Mouse (Mus musculus) forebrain, embryonic 10.5 days (tissue): ENCODE results near the gene Robo1. TPM values are rescaled to one million over a fixed set of nuclear protein-coding genes. Genes with fewer than 3 reads are reported as not detected.

Experiments used
- DNase-seq: peaks from one replicate; pipeline ENCODE4 v3.0.0-alpha.2; 2017; ENCODE audit warnings: low spot score; ENCODE audit errors: extremely low spot score
- H3K27ac ChIP-seq: fragments of 300-500 bp; sonication (generic); 2 replicates; pipeline ENCODE4 v1.5.1; 2016; ENCODE audit warnings: mild to moderate bottlenecking
- H3K27me3 ChIP-seq: fragments of 300-500 bp; sonication (generic); 2 replicates; pipeline ENCODE4 v1.6.1; 2016; ENCODE audit warnings: mild to moderate bottlenecking; ENCODE audit not compliant: poor library complexity, severe bottlenecking
- H3K36me3 ChIP-seq: fragments of 300-500 bp; sonication (generic); replicated peaks from 2 replicates; pipeline ENCODE4 v1.6.1; 2016; ENCODE audit warnings: mild to moderate bottlenecking, moderate library complexity
- H3K4me1 ChIP-seq: fragments of 300-500 bp; sonication (generic); 2 replicates; pipeline ENCODE4 v1.6.1; 2016
- H3K4me3 ChIP-seq: fragments of 300-500 bp; sonication (generic); 2 replicates; pipeline ENCODE4 v1.5.1; 2016; ENCODE audit warnings: mild to moderate bottlenecking, moderate library complexity
- H3K9me3 ChIP-seq: fragments of 300-500 bp; sonication (generic); 2 replicates; pipeline ENCODE4 v1.6.1; 2016; ENCODE audit warnings: mild to moderate bottlenecking, moderate library complexity
- WGBS: fragments of 180-500 bp; shearing (Covaris S2); methylation state at CpG from one replicate; pipeline ENCODE4 v1.1.7; 2016; 5-methylcytosine and 5-hydroxymethylcytosine counted together
- polyA plus RNA-seq: library from polyadenylated mRNA; unstranded; fragments of >200 nt; fragmentation: Nextera tagmentation; extraction: Ambion mirVana; gene quantifications from 2 replicates; pipeline ENCODE4 v1.2.1, GENCODE M21; 2016

The Robo1 gene
- polyA plus RNA-seq, 1 experiment from 2014 or later = 22.0 TPM

GRCm38 (mm10) chr16:72924423-72925224 is 616.5 kb downstream of the Robo1 start:
- peaks cover 14% of the 10 kb centered on the region; the same call in 1 of the 2 replicates for H3K27me3 ChIP-seq
- H3K4me1 ChIP-seq = peaks cover 57% of the 10 kb centered on the region
- no peaks in the 10 kb centered on the region for H3K9me3 ChIP-seq
- no peaks in the 10 kb centered on the region for H3K36me3 ChIP-seq
- H3K4me3 ChIP-seq = peak overlapping the region; percentile 32
- WGBS = 14% methylated on average over 15 of the region's 15 CpGs
- peak; percentile 54 for DNase-seq
- peak overlapping the region; percentile 27 for H3K27ac ChIP-seq

- H3K27ac ChIP-seq = no peak overlapping the region
- 61% methylated on average over 6 of the region's 6 CpGs for WGBS
Observed at GRCm38 (mm10) chr16:72928525-72929122, 620.5 kb downstream of the Robo1 start.

GRCm38 (mm10) chr16:72930871-72931270 is 622.8 kb downstream of the Robo1 start:
- no peak overlapping the region for H3K4me3 ChIP-seq
- H3K27me3 ChIP-seq = no peaks in the 10 kb centered on the region
- WGBS = 80% methylated on average over 4 of the region's 4 CpGs
- H3K27ac ChIP-seq = no peak overlapping the region
- H3K9me3 ChIP-seq = no peaks in the 10 kb centered on the region
- H3K4me1 ChIP-seq = peaks cover 25% of the 10 kb centered on the region
- DNase-seq = no peak
- H3K36me3 ChIP-seq = no peaks in the 10 kb centered on the region

More at GRCm38 (mm10) chr16:72928525-72929122, 620.5 kb downstream of the Robo1 start:
- Histone ChIP-seq H3K4me3 (no peak overlapping the region), H3K27me3 (no peaks in the 10 kb centered on the region), H3K9me3 (no peaks in the 10 kb centered on the region), H3K36me3 (no peaks in the 10 kb centered on the region), H3K4me1 (peaks cover 43% of the 10 kb centered on the region)
- no peak for DNase-seq

- no peaks in the 10 kb centered on the region for H3K27me3 ChIP-seq
- H3K9me3 ChIP-seq = no peaks in the 10 kb centered on the region
Observed at GRCm38 (mm10) chr16:72934908-72935307, 626.8 kb downstream of the Robo1 start.

GRCm38 (mm10) chr16:72937183-72937582 is 629.1 kb downstream of the Robo1 start:
- DNase-seq = no peak
- 83% methylated on average over 3 of the region's 3 CpGs for WGBS
- H3K9me3 ChIP-seq = no peaks in the 10 kb centered on the region
- 0 out of 2 replicates have a peak, but pooled peaks cover 3% of the 10 kb centered on the region for H3K4me1 ChIP-seq
- no peak overlapping the region for H3K4me3 ChIP-seq
- no peaks in the 10 kb centered on the region for H3K36me3 ChIP-seq
- H3K27me3 ChIP-seq = no peaks in the 10 kb centered on the region
- H3K27ac ChIP-seq = no peak overlapping the region

More at GRCm38 (mm10) chr16:72934908-72935307, 626.8 kb downstream of the Robo1 start:
- Histone ChIP-seq H3K36me3 (no peaks in the 10 kb centered on the region), H3K4me3 (no peak overlapping the region), H3K4me1 (peaks cover 9% of the 10 kb centered on the region), H3K27ac (no peak overlapping the region)
- DNase-seq = no peak

GRCm38 (mm10) chr16:72939862-72940261 is 631.8 kb downstream of the Robo1 start:
- Histone ChIP-seq H3K27me3 (no peaks in the 10 kb centered on the region), H3K36me3 (no peaks in the 10 kb centered on the region), H3K4me3 (no peak overlapping the region), H3K9me3 (no peaks in the 10 kb centered on the region), H3K4me1 (peaks cover 10% of the 10 kb centered on the region), H3K27ac (no peak overlapping the region)
- DNase-seq = no peak
- 90% methylated on average over 3 of the region's 3 CpGs for WGBS

- no peaks in the 10 kb centered on the region for H3K36me3 ChIP-seq
- 95% methylated on average over 8 of the region's 8 CpGs for WGBS
- DNase-seq = no peak
- no peak overlapping the region for H3K4me3 ChIP-seq
- peaks cover 10% of the 10 kb centered on the region for H3K4me1 ChIP-seq
- no peaks in the 10 kb centered on the region for H3K9me3 ChIP-seq
- H3K27me3 ChIP-seq = no peaks in the 10 kb centered on the region
- H3K27ac ChIP-seq = no peak overlapping the region
Observed at GRCm38 (mm10) chr16:72940786-72941185, 632.7 kb downstream of the Robo1 start.

- Histone ChIP-seq H3K36me3 (no peaks in the 10 kb centered on the region), H3K9me3 (no peaks in the 10 kb centered on the region), H3K4me1 (peaks cover 7% of the 10 kb centered on the region), H3K27ac (no peak overlapping the region), H3K27me3 (no peaks in the 10 kb centered on the region), H3K4me3 (no peak overlapping the region)
- DNase-seq = no peak
- WGBS = 94% methylated on average over 4 of the region's 4 CpGs
Observed at GRCm38 (mm10) chr16:72944403-72944802, 636.3 kb downstream of the Robo1 start.

GRCm38 (mm10) chr16:72951969-72952368 is 643.9 kb downstream of the Robo1 start:
- Histone ChIP-seq H3K4me3 (no peak overlapping the region), H3K27me3 (no peaks in the 10 kb centered on the region), H3K9me3 (no peaks in the 10 kb centered on the region), H3K4me1 (no peaks in the 10 kb centered on the region), H3K36me3 (no peaks in the 10 kb centered on the region), H3K27ac (no peak overlapping the region)
- DNase-seq = no peak
- 85% methylated on average over 6 of the region's 6 CpGs for WGBS

- Histone ChIP-seq H3K4me3 (no peak overlapping the region), H3K36me3 (peaks cover 12% of the 10 kb centered on the region), H3K9me3 (peaks cover 4% of the 10 kb centered on the region; the same call in 1 of the 2 replicates), H3K4me1 (0 out of 2 replicates have a peak, but pooled peaks cover 3% of the 10 kb centered on the region), H3K27me3 (no peaks in the 10 kb centered on the region), H3K27ac (no peak overlapping the region)
- WGBS = 91% methylated on average over 11 of the region's 11 CpGs
- DNase-seq = no peak
Observed at GRCm38 (mm10) chr16:72959018-72959702, 651.1 kb downstream of the Robo1 start.

GRCm38 (mm10) chr16:72959823-72960222 is 651.7 kb downstream of the Robo1 start:
- Histone ChIP-seq H3K27me3 (no peaks in the 10 kb centered on the region), H3K27ac (no peak overlapping the region), H3K36me3 (peaks cover 12% of the 10 kb centered on the region), H3K4me3 (no peak overlapping the region), H3K4me1 (0 out of 2 replicates have a peak, but pooled peaks cover 3% of the 10 kb centered on the region), H3K9me3 (peaks cover 4% of the 10 kb centered on the region; the same call in 1 of the 2 replicates)
- DNase-seq = no peak
- 90% methylated on average over 6 of the region's 6 CpGs for whole genome bisulfite sequencing

- H3K4me1 ChIP-seq = 0 out of 2 replicates have a peak, but pooled peaks cover 3% of the 10 kb centered on the region
- H3K4me3 ChIP-seq = no peak overlapping the region
- H3K36me3 ChIP-seq = peaks cover 12% of the 10 kb centered on the region
- WGBS = 95% methylated on average over 3 of the region's 3 CpGs
- no peak overlapping the region for H3K27ac ChIP-seq
- no peak for DNase-seq
- H3K9me3 ChIP-seq = peaks cover 4% of the 10 kb centered on the region; the same call in 1 of the 2 replicates
- no peaks in the 10 kb centered on the region for H3K27me3 ChIP-seq
Observed at GRCm38 (mm10) chr16:72963782-72964181, 655.7 kb downstream of the Robo1 start.
